Mouse (Mus musculus): ENCODE data around the gene Hist1h2bn. TPM values are rescaled to one million over a fixed set of nuclear protein-coding genes. Genes with fewer than 3 reads are reported as not detected.
"Not testable (repeated sequence)": the region's sequence is repeated elsewhere in the genome, so short reads cannot be mapped to it uniquely, and the experiment has no call there.

Hist1h2bn gene
- total and polyA plus RNA-seq, 3 experiments: 5.6 to 1,714 TPM; not detected in 1

- TF ChIP-seq ELF1 (IDR thresholded peaks at IDR 0.05; ENCODE audit: low read depth, low read length) (no peak), ETS1 (IDR thresholded peaks at IDR 0.05; ENCODE audit: low read depth, low read length) (no peak), MAX (IDR thresholded peaks at IDR 0.05; ENCODE audit: low read length) (no peak; the same call in 1 of the 2 replicates), POLR2AphosphoS2 (IDR thresholded peaks at IDR 0.05; ENCODE audit: low read length) (no peak)
Observed at GRCm38 (mm10) chr13:21734010-21734905, 19.7 kb upstream of the Hist1h2bn start (continued).

DNA sequence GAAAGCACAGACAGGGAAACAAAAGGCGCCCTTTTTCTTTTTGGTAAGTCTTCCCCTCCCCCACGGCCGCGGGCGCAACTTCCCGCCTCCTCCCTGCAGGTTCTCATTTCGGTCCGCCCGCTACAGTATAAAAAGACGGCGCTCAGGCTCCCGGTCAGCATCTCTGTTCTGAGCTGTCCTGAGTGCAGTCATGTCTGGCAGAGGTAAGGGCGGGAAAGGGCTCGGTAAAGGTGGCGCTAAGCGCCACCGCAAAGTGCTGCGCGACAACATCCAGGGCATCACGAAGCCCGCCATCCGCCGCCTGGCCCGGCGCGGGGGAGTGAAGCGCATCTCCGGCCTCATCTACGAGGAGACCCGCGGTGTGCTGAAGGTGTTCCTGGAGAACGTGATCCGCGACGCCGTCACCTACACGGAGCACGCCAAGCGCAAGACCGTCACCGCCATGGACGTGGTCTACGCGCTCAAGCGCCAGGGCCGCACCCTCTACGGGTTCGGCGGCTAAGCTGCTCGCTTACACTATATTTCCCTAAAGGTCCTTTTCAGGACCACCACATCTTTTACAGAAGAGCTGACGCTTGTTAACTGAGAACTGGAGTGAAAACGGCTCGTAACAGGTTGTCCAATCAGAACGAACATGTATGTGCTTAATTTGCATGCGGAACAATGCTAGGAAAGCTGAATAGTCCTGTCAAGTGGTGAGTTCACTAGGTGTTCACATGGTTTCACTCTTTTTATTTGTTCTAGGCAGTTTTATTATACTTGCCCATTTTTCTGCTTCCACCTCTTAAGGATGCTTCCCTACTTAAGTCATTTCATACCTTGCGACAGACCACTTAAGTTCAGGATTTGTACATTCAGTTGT lies 18.8 kb upstream of the Hist1h2bn start, which contains the start of gene Hist1h4j:
Gene Hist1h4j, plus strand, starts transcription at position 159 of the 862 bp plus-strand sequence.
- Histone ChIP-seq H3K4me3 (ENCODE audit: control insufficient read depth in 1 of 2, insufficient read depth in 1 of 2, low read depth in 2 of 2, low read length in 2 of 2) (peak within 1 kb of the TSS; percentile 17 to 46), H3K27ac (ENCODE audit: control insufficient read depth, low read depth, low read length) (peak within 1 kb of the TSS; percentile 95), H3K9ac (ENCODE audit: control insufficient read depth, low read depth, low read length, poor library complexity, severe bottlenecking) (peak within 1 kb of the TSS; percentile 83)
- H3K79me2 ChIP-seq (ENCODE audit: control insufficient read depth, insufficient read depth, low read length, poor library complexity); H3K4me1 ChIP-seq (ENCODE audit: control insufficient read depth in 1 of 2, insufficient read depth in 2 of 2, low read length in 2 of 2); H3K36me3 ChIP-seq (ENCODE audit: control insufficient read depth in 1 of 2, insufficient read depth in 2 of 2, low read length in 2 of 2); H3K9me3 ChIP-seq (replicated peaks; ENCODE audit: insufficient read depth, low read length); H3K27me3 ChIP-seq (ENCODE audit: control insufficient read depth in 1 of 2, insufficient read depth in 2 of 2, low read length in 2 of 2): not testable (repeated sequence)
- TF ChIP-seq ZMIZ1 (IDR thresholded peaks at IDR 0.05; ENCODE audit: low read depth, low read length): peak; percentile 99
- TF ChIP-seq POLR2A (IDR thresholded peaks at IDR 0.05; ENCODE audit: control insufficient read depth in 1 of 2, insufficient read depth in 1 of 2, low read depth in 1 of 2, low read length in 2 of 2, poor library complexity in 1 of 2): peak; percentile 97 to 99
- TF ChIP-seq TBP (IDR thresholded peaks at IDR 0.05; ENCODE audit: low read depth, low read length): peak; percentile 98
- peak; percentile 99 for TF ChIP-seq POLR2AphosphoS2 (IDR thresholded peaks at IDR 0.05; ENCODE audit: low read length)
- TF ChIP-seq JUND (IDR thresholded peaks at IDR 0.05; ENCODE audit: low read depth, low read length): peak; percentile 71; the same call in 1 of the 2 replicates
- TF ChIP-seq NELFE (IDR thresholded peaks at IDR 0.05; ENCODE audit: low read depth, low read length): peak; percentile 99
- 0 out of 2 replicates have a peak, but pooled peaks have one; percentile 32 for TF ChIP-seq RCOR1 (IDR thresholded peaks at IDR 0.05; ENCODE audit: low read depth, low read length)
- TF ChIP-seq SMC3 (IDR thresholded peaks at IDR 0.05; ENCODE audit: low read depth, low read length): peak; percentile 47
- TF ChIP-seq HCFC1 (IDR thresholded peaks at IDR 0.05; ENCODE audit: low read depth, low read length): peak; percentile 80
- TF ChIP-seq POLR2AphosphoS5 (IDR thresholded peaks at IDR 0.05; ENCODE audit: borderline replicate concordance, low read depth, low read length): peak; percentile 96; the same call in 1 of the 2 replicates
- peak; percentile 64 for TF ChIP-seq SIN3A (IDR thresholded peaks at IDR 0.05; ENCODE audit: low read length)
- TF ChIP-seq TCF12 (IDR thresholded peaks at IDR 0.05; ENCODE audit: low read depth, low read length): peak; percentile 30; the same call in 1 of the 2 replicates
- TF ChIP-seq UBTF (IDR thresholded peaks at IDR 0.05; ENCODE audit: borderline replicate concordance, insufficient read depth, low read depth, low read length): peak; percentile 94; the same call in 1 of the 2 replicates
- 0 out of 2 replicates have a peak, but pooled peaks have one; percentile 6 for TF ChIP-seq MYC (IDR thresholded peaks at IDR 0.05; ENCODE audit: low read depth, low read length)
- peak in 1 of 2 experiments; percentile 58; a peak in 2 of 4 replicates for TF ChIP-seq EP300 (IDR thresholded peaks at IDR 0.05; ENCODE audit: low read depth in 1 of 2, low read length in 2 of 2)
- peak; percentile 94 for TF ChIP-seq E2F4 (IDR thresholded peaks at IDR 0.05; ENCODE audit: borderline replicate concordance, low read depth, low read length)
- DNase-seq (ENCODE audit: low read depth, low spot score): peak; percentile 94

Data from MEL (cell line).